Mouse (Mus musculus): ENCODE data around the gene Dct.

Gene Dct

GRCm38 (mm10) chr14:118042963-118043362 is 9.1 kb downstream of the Dct start:
- peak in 1 of 2 experiments; percentile 13 for DNase-seq (ENCODE audit: low spot score in 2 of 2)

- no peak for DNase-seq (ENCODE audit: low spot score in 2 of 2)
These were observed 9.8 kb downstream of the Dct start for GRCm38 (mm10) chr14:118042066-118042762.

DNA sequence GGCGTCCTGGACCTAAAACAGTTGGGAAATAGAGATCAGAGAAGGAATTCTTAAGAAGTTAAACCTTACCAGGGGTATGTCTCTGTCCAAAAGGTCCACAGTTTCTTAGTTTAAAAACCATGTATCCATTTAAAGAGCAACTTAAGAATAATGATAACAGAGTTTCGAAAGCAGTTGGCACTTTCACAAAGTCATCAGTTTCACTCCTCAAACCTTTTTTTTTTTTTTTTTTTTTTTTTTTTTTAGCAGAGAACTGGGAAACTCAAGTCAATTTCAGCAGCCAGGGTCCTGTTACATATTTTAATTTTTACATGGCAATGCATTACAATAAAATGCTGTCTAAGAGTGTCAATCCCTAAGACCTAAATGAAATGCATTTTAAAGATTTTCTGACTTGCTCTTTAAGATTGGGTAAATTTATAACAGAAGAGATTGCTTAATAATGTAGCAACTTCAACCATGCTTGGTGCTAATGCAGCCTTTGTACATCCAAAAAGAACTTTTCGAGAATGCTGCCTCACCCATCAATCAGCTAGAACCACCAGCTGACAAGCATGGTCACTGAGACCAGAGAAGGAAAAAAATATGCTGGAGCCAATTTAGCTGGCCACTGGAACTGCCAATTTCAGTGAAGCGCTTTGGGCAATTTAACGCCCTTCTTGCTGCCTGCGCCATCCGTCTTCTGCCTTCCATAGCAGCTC is 11.3 kb downstream of the Dct start:
- DNase-seq (ENCODE audit: low spot score in 2 of 2) = no peak

DNA sequence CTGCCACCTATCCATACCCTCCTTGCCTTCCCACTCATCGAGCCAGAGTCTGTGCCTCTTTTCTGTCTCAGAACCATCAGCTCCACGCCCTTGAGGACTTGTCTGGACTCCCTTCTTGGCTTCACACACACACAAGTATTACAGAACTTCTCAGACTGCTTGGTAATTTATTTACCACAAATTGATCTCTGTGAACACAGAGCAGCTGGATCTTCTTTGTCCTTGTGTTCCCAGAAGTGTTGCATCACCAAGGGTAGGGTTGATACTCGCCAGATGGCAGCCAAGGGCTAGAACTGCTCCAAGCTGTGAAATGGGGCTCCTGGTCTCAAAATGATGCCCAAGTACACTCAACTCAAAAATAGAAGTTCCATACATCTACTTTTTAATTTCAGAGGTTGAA is 13.0 kb downstream of the Dct start:
- DNase-seq (ENCODE audit: low spot score in 2 of 2) = no peak

DNA sequence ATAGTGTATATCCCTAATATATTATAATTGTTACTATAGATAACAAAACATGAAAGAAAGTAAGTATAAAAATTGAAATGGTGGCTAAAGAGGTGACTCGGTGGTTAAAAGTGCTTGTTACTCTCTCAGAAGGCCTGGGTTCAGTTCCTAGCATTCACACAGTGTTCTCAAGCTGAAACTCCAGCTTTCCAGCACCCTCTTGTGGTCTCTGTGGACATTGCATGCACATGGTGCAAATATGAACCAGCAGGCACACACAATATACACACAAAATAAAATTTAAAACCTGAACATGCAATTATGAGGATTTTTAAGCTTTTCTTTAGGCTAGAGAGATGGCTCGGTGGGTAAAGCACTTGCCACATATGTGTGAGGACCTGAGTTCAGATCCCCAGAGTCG is 24.5 kb downstream of the Dct start:
- no peak for DNase-seq (ENCODE audit: low spot score in 2 of 2)

DNA sequence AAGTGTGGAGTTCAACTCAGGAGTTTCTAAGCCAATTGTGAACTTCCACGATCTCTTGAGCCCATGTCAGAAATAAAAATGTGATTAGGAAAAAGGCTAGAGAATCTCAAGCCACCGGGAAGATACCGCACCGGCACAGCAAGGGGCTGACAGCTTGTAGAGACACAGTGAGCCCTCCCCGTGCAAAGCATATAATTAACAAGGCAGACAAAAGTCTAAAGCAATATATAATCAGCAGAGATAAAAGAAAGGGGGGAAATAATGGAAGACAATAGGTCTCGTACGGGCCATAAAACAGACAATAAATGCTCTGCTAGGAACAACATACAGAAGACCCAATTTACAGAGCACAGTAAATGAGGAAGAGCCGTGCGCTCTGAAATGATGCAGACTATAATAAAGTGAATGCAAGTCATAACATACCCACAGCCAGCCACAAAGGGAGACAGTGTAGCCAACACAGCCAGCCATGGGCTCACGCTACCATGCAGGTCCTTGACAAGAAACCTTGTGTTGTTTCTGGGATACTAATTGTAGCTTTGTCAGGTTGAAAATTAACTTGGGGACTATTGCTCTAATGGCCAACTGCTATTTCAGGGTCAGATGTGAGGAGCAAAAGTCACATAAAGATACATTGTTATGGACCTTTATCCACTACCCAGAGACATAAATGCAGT is 30.0 kb downstream of the Dct start:
- no peak for DNase-seq (ENCODE audit: low spot score in 2 of 2)

DNA sequence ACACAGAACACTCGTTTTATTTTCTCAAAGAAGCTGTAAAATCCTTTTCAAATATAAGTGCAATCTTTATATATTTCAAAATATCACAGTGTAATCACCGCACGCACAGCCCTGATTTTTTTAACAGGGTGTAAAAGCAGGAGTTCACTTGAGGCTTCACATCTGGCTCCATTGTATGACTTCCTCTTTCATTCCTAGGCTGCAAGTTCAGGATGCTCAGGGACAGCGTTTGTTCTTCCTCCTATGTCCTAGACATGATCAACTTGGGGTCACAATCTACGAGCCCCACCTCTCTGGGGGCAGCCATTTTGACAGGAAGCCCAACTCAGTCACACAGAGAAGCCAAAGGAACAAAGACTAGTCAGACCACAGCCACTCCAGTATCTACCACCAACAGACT is 32.7 kb downstream of the Dct start:
- DNase-seq (ENCODE audit: low spot score in 2 of 2) = no peak

DNA sequence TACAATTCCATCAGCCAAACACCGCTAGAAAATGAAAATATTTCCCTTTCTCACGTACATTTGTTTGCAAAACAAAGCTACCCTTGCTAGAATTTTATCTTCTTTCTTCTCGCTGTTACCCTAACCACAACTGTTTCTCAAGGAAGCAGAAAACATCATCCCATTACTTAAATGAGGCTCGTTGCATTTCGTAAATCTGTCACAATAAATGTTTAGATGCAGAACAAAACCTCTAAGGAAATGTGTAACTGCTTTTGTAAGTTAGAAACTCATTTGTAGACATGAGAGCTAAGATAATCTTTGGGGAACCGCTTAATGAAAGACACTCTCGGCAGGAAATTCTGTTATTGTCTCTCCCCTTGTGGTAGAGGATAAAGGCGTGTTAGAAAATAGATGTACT is 38.8 kb downstream of the Dct start:
- DNase-seq (ENCODE audit: low spot score in 2 of 2) = no peak

DNA sequence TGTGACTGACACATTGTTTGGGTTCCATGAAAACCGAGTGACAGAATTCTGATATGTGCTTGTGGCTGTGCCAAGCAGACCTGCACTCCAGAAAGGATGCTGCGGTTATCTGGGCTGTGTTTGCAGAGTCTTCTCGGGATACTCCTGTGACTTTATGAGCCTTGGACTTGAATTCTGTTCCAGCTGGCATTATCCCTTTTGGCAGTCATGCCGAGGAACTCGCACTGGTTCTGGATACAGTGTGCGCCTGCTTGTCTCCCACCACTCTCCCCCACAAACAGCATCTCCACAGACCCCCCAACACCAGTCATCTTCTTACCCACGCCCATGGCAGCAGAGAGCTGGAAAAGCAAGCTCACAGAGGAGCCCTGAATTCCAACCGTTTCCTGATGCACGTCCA is 42.5 kb downstream of the Dct start:
- no peak for DNase-seq (ENCODE audit: low spot score in 2 of 2)

DNA sequence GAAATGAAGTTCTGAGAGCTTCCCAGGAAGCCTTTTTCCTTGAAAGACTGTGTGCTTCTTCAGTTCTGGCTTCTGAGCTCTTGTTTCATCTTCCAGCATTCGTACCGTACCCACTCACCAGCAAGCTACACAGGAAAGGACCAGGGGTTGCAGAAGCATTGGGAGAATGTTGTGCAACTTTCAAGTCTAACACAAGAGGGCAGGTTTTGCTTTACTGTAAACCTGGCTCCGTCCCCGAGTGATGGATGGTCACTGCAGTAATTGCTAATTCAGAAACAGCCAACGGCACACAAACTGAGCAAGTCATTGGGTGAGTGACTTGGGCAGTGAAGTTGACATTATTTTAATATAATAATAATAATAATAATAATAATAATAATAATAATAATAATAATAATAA is 46.3 kb downstream of the Dct start:
- peak in 1 of 2 experiments; percentile 59 for DNase-seq (ENCODE audit: low spot score in 2 of 2)

- DNase-seq (ENCODE audit: low spot score in 2 of 2) = no peak
These were observed 47.6 kb downstream of the Dct start for GRCm38 (mm10) chr14:118004434-118004833.

- no peak for DNase-seq (ENCODE audit: low spot score in 2 of 2)
These were observed 58.2 kb downstream of the Dct start for GRCm38 (mm10) chr14:117993845-117994244.

DNA sequence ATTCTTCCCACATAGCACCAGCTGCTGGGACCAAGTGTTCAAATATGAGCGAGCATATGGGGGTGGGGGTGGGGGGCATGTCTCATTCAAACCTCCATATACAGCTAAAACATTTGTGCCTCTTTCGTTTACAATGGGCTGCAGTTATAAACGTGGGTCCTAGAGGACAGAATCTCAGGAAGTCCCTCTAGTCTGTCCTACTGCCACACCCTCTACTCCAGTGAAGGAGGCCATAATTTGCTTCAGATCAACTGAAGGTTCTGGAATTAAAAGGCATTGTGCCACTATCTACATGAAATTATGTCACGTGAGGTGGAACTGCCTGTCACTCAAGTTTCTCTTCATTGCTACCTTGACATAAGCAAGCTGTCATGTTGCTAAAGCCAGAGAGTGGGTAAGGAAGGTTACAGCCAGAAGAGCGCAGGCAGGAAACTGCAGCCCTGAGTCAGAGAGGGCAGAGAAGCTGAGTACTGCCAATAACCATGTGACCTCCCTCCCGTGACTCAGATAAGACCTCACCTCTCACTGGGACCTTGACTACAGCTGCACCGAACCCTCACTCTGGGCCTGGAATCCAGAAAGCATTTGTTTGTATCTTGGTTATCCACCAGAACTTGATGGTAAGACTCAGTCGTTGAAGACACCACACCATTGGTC is 59.3 kb downstream of the Dct start:
- no peak for DNase-seq (ENCODE audit: low spot score in 2 of 2)

GRCm38 (mm10) chr14:117990203-117990602 is 61.8 kb downstream of the Dct start:
- DNase-seq (ENCODE audit: low spot score in 2 of 2) = no peak

GRCm38 (mm10) chr14:117988444-117988843 is 63.6 kb downstream of the Dct start:
- no peak for DNase-seq (ENCODE audit: low spot score in 2 of 2)

DNA sequence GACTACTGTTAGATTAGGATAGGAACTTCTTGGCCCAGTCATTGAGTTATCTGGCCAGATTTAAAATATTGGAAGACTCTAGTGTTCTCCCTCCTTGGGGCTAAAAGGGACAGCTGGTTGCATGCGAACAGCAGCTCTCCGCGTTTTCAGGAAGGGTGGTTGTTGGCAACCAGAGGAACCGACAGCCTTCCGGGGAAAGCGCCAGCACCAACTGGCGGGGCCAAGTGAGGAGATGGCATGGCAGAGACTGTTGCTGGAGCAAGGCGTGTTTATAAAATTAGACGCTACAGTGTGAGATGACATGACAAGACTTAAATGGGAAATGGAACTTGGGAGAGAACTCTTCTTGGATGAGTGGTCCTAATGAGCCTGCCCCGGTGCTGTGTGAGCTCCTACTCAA is 70.5 kb downstream of the Dct start:
- peak in 1 of 2 experiments; percentile 67 for DNase-seq (ENCODE audit: low spot score in 2 of 2)

DNA sequence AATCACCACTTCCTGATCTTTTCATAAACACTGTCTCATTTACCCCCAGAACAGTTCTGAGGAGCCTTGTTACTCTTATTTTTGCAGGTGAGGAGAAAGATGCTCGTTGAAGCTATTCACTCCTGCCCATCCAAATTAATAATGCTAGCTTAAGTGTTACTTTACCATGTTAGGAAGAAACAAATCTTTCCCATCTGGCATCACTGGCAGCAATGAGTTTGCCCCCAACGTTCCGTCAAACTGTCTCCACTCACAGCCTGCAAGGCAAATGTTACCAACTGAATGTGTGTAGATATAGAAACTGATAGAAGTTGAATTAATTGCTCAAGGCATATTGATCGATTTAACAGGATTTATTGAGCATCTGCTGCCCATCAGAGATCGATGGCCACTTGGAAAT is 79.5 kb downstream of the Dct start:
- no peak for DNase-seq (ENCODE audit: low spot score in 2 of 2)

Measured in left cerebral cortex, adult 9 months (tissue).